Mouse (Mus musculus): ENCODE measurements around the gene Fggy. TPM values are rescaled to one million over a fixed set of nuclear protein-coding genes. Genes with fewer than 3 reads are reported as not detected.

Fggy gene
- total and polyA plus RNA-seq, 3 experiments = not detected

- Histone ChIP-seq H3K4me1 (ENCODE audit: control insufficient read depth in 1 of 2, insufficient read depth in 2 of 2, low read length in 2 of 2) (no peaks in the 10 kb centered on the region), H3K27ac (ENCODE audit: control insufficient read depth, low read depth, low read length) (no peak overlapping the region)
These were observed 227.0 kb downstream of the Fggy start for GRCm38 (mm10) chr4:95784146-95784895.

GRCm38 (mm10) chr4:95787609-95788008 is 230.3 kb downstream of the Fggy start:
- no peaks in the 10 kb centered on the region for H3K36me3 ChIP-seq (ENCODE audit: control insufficient read depth in 1 of 2, insufficient read depth in 2 of 2, low read length in 2 of 2)
- no peak overlapping the region for H3K9ac ChIP-seq (ENCODE audit: control insufficient read depth, low read depth, low read length, poor library complexity, severe bottlenecking)
- no peak for TF ChIP-seq USF1 (IDR thresholded peaks at IDR 0.05; ENCODE audit: low read depth, low read length)
- no peak for TF ChIP-seq MYB (IDR thresholded peaks at IDR 0.05; ENCODE audit: low read depth, low read length)
- no peak for TF ChIP-seq SIN3A (IDR thresholded peaks at IDR 0.05; ENCODE audit: low read length)
- TF ChIP-seq MAFK (IDR thresholded peaks at IDR 0.05; ENCODE audit: borderline replicate concordance, low read depth, low read length) = no peak
- no peak for TF ChIP-seq TCF12 (IDR thresholded peaks at IDR 0.05; ENCODE audit: low read depth, low read length)
- TF ChIP-seq CHD2 (IDR thresholded peaks at IDR 0.05; ENCODE audit: low read length) = no peak
- no peak for TF ChIP-seq NELFE (IDR thresholded peaks at IDR 0.05; ENCODE audit: low read depth, low read length)
- no peak for TF ChIP-seq POLR2AphosphoS2 (IDR thresholded peaks at IDR 0.05; ENCODE audit: low read length)
- no peak for TF ChIP-seq MAZ (IDR thresholded peaks at IDR 0.05; ENCODE audit: low read depth, low read length)
- TF ChIP-seq CTCF (IDR thresholded peaks at IDR 0.05 in 2 of 3, conservative IDR thresholded peaks at IDR 0.05 in 1 of 3; ENCODE audit: control insufficient read depth in 1 of 3, insufficient read depth in 1 of 3, low read depth in 2 of 3, low read length in 3 of 3, poor library complexity in 1 of 3, severe bottlenecking in 1 of 3) = no peak
- TF ChIP-seq POLR2AphosphoS5 (IDR thresholded peaks at IDR 0.05; ENCODE audit: borderline replicate concordance, low read depth, low read length) = no peak
- TF ChIP-seq ETS1 (IDR thresholded peaks at IDR 0.05; ENCODE audit: low read depth, low read length) = no peak
- no peak for TF ChIP-seq EP300 (IDR thresholded peaks at IDR 0.05; ENCODE audit: low read depth in 1 of 2, low read length in 2 of 2)
- TF ChIP-seq ZMIZ1 (IDR thresholded peaks at IDR 0.05; ENCODE audit: low read depth, low read length) = no peak
- no peak for TF ChIP-seq CHD1 (IDR thresholded peaks at IDR 0.05; ENCODE audit: low read depth, low read length)
- TF ChIP-seq POLR2A (IDR thresholded peaks at IDR 0.05; ENCODE audit: control insufficient read depth in 1 of 2, insufficient read depth in 1 of 2, low read depth in 1 of 2, low read length in 2 of 2, poor library complexity in 1 of 2) = no peak
- no peak for TF ChIP-seq GABPA (IDR thresholded peaks at IDR 0.05; ENCODE audit: low read depth, low read length)
- TF ChIP-seq KAT2A (conservative IDR thresholded peaks at IDR 0.05; ENCODE audit: low read depth, low read length) = no peak
- H3K4me1 ChIP-seq (ENCODE audit: control insufficient read depth in 1 of 2, insufficient read depth in 2 of 2, low read length in 2 of 2) = no peaks in the 10 kb centered on the region
- no peaks in the 10 kb centered on the region for H3K27me3 ChIP-seq (ENCODE audit: control insufficient read depth in 1 of 2, insufficient read depth in 2 of 2, low read length in 2 of 2)
- no peak overlapping the region for H3K4me3 ChIP-seq (ENCODE audit: control insufficient read depth in 1 of 2, insufficient read depth in 1 of 2, low read depth in 2 of 2, low read length in 2 of 2)
- H3K9me3 ChIP-seq (replicated peaks; ENCODE audit: insufficient read depth, low read length) = no peaks in the 10 kb centered on the region
- no peak for DNase-seq (ENCODE audit: low read depth, low spot score)
- no peak overlapping the region for H3K27ac ChIP-seq (ENCODE audit: control insufficient read depth, low read depth, low read length)
- no peaks in the 10 kb centered on the region for H3K79me2 ChIP-seq (ENCODE audit: control insufficient read depth, insufficient read depth, low read length, poor library complexity)

More at GRCm38 (mm10) chr4:95784146-95784895, 227.0 kb downstream of the Fggy start:
- H3K4me3 ChIP-seq (ENCODE audit: control insufficient read depth in 1 of 2, insufficient read depth in 1 of 2, low read depth in 2 of 2, low read length in 2 of 2) = no peak overlapping the region
- TF ChIP-seq HCFC1 (IDR thresholded peaks at IDR 0.05; ENCODE audit: low read depth, low read length) (no peak), MXI1 (IDR thresholded peaks at IDR 0.05; ENCODE audit: low read depth, low read length) (no peak), CTCF (IDR thresholded peaks at IDR 0.05 in 2 of 3, conservative IDR thresholded peaks at IDR 0.05 in 1 of 3; ENCODE audit: control insufficient read depth in 1 of 3, insufficient read depth in 1 of 3, low read depth in 2 of 3, low read length in 3 of 3, poor library complexity in 1 of 3, severe bottlenecking in 1 of 3) (no peak), UBTF (IDR thresholded peaks at IDR 0.05; ENCODE audit: borderline replicate concordance, insufficient read depth, low read depth, low read length) (no peak), RCOR1 (IDR thresholded peaks at IDR 0.05; ENCODE audit: low read depth, low read length) (no peak), JUND (IDR thresholded peaks at IDR 0.05; ENCODE audit: low read depth, low read length) (no peak), CHD1 (IDR thresholded peaks at IDR 0.05; ENCODE audit: low read depth, low read length) (no peak), POLR2AphosphoS5 (IDR thresholded peaks at IDR 0.05; ENCODE audit: borderline replicate concordance, low read depth, low read length) (no peak), GATA1 (IDR thresholded peaks at IDR 0.05; ENCODE audit: low read depth, low read length) (no peak), ETS1 (IDR thresholded peaks at IDR 0.05; ENCODE audit: low read depth, low read length) (no peak), ZKSCAN1 (IDR thresholded peaks at IDR 0.05; ENCODE audit: low read depth, low read length) (no peak), RAD21 (IDR thresholded peaks at IDR 0.05; ENCODE audit: low read depth, low read length) (no peak), POLR2AphosphoS2 (IDR thresholded peaks at IDR 0.05; ENCODE audit: low read length) (no peak), ZC3H11A (IDR thresholded peaks at IDR 0.05; ENCODE audit: low read depth, low read length) (no peak), E2F4 (IDR thresholded peaks at IDR 0.05; ENCODE audit: borderline replicate concordance, low read depth, low read length) (no peak), TBP (IDR thresholded peaks at IDR 0.05; ENCODE audit: low read depth, low read length) (no peak), EP300 (IDR thresholded peaks at IDR 0.05; ENCODE audit: low read depth in 1 of 2, low read length in 2 of 2) (no peak), ZNF384 (IDR thresholded peaks at IDR 0.05; ENCODE audit: low read depth, low read length) (no peak), TAL1 (IDR thresholded peaks at IDR 0.05; ENCODE audit: low read length) (no peak), BHLHE40 (IDR thresholded peaks at IDR 0.05; ENCODE audit: borderline replicate concordance, low read depth, low read length) (no peak)
- H3K9me3 ChIP-seq (replicated peaks; ENCODE audit: insufficient read depth, low read length) = no peaks in the 10 kb centered on the region
- no peak overlapping the region for H3K9ac ChIP-seq (ENCODE audit: control insufficient read depth, low read depth, low read length, poor library complexity, severe bottlenecking)
- no peaks in the 10 kb centered on the region for H3K27me3 ChIP-seq (ENCODE audit: control insufficient read depth in 1 of 2, insufficient read depth in 2 of 2, low read length in 2 of 2)
- no peaks in the 10 kb centered on the region for H3K36me3 ChIP-seq (ENCODE audit: control insufficient read depth in 1 of 2, insufficient read depth in 2 of 2, low read length in 2 of 2)
- no peaks in the 10 kb centered on the region for H3K79me2 ChIP-seq (ENCODE audit: control insufficient read depth, insufficient read depth, low read length, poor library complexity)
- no peak for DNase-seq (ENCODE audit: low read depth, low spot score)
